Mouse (Mus musculus): ENCODE results near the gene Ppp1r9b.

DNA sequence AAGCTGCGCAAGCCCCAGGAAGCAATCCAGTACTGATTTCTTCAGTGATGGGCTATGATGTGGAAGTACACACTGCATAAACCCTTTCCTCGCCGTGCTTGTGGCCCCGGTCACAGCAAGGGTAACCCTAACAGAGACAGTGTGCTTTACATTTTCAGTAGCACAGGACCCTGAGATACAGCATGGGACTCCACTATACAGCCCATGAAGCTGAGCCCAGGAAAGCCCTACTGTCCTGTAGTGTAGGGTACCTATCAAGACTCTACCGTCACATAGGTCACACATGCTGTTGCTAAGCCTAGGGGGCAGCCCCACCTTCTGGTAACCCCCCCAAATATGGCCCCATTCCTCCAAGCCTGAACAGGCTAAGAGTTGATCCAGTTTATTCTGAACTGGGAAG is 45.7 kb downstream of the Ppp1r9b start:
- no peak for TF ChIP-seq CTCF (IDR thresholded peaks at IDR 0.05; ENCODE audit: low read depth, low read length)
- no peak for TF ChIP-seq POLR2A (IDR thresholded peaks at IDR 0.05; ENCODE audit: extremely low read depth, insufficient read depth, low read length)
